Mouse (Mus musculus): ENCODE data around the gene Gdi2. TPM values are rescaled to one million over a fixed set of nuclear protein-coding genes. Genes with fewer than 3 reads are reported as not detected.
"Not testable (repeated sequence)": the region's sequence is repeated elsewhere in the genome, so short reads cannot be mapped to it uniquely, and the experiment has no call there.

The Gdi2 gene
- polyA plus RNA-seq (2015; fragmentation: Nextera tagmentation; extraction: Ambion mirVana), result 150 and 152 TPM in 2 replicates

GRCm38 (mm10) chr13:3537594-3538222 lies at the start of gene Gdi2:
TSS of gene Gdi2 (plus strand) at chr13:3538063.
- H3K36me3 ChIP-seq (ENCODE audit: control insufficient read depth, insufficient read depth), result no peaks in the 10 kb centered on the region
- H3K9ac ChIP-seq (ENCODE audit: low read depth, low read length), result peak within 1 kb of the TSS; percentile 98
- peak within 1 kb of the TSS; percentile 87 for H3K4me2 ChIP-seq (ENCODE audit: low read depth, low read length)
- H3K4me1 ChIP-seq (ENCODE audit: control insufficient read depth, low read depth, low read length), result peaks cover 24% of the 10 kb centered on the region
- peak; percentile 97 for ATAC-seq (ENCODE audit: low read depth)
- WGBS (ENCODE audit: insufficient replicate concordance), result under 1% methylated on average over 43 of the region's 47 CpGs
- peak within 1 kb of the TSS; percentile 98 for H3K4me3 ChIP-seq (ENCODE audit: low read depth, low read length)
- H3K27ac ChIP-seq (ENCODE audit: low read length), result peak within 1 kb of the TSS; percentile 98
- H3K27me3 ChIP-seq (ENCODE audit: control insufficient read depth, insufficient read depth, low read depth, low read length), result no peaks in the 10 kb centered on the region
- H3K9me3 ChIP-seq (replicated peaks; ENCODE audit: control insufficient read depth, low read length), result no peaks in the 10 kb centered on the region

GRCm38 (mm10) chr13:3495526-3495925 lies 42.3 kb upstream of the Gdi2 start:
- ATAC-seq (ENCODE audit: low read depth), result no peak
- Histone ChIP-seq H3K9me3 (replicated peaks; ENCODE audit: control insufficient read depth, low read length) (no peaks in the 10 kb centered on the region), H3K9ac (ENCODE audit: low read depth, low read length) (no peak overlapping the region), H3K27ac (ENCODE audit: low read length) (no peak overlapping the region), H3K4me2 (ENCODE audit: low read depth, low read length) (no peak overlapping the region), H3K27me3 (ENCODE audit: control insufficient read depth, insufficient read depth, low read depth, low read length) (no peaks in the 10 kb centered on the region), H3K4me3 (ENCODE audit: low read depth, low read length) (no peak overlapping the region), H3K36me3 (ENCODE audit: control insufficient read depth, insufficient read depth) (no peaks in the 10 kb centered on the region), H3K4me1 (ENCODE audit: control insufficient read depth, low read depth, low read length) (no peaks in the 10 kb centered on the region)
- whole genome bisulfite sequencing (ENCODE audit: insufficient replicate concordance), result 73% methylated on average over 4 of the region's 4 CpGs

- not testable (repeated sequence) for ATAC-seq (ENCODE audit: low read depth); H3K4me3 ChIP-seq (ENCODE audit: low read depth, low read length); H3K4me2 ChIP-seq (ENCODE audit: low read depth, low read length); H3K4me1 ChIP-seq (ENCODE audit: control insufficient read depth, low read depth, low read length); H3K27ac ChIP-seq (ENCODE audit: low read length); H3K9ac ChIP-seq (ENCODE audit: low read depth, low read length); H3K27me3 ChIP-seq (ENCODE audit: control insufficient read depth, insufficient read depth, low read depth, low read length); H3K36me3 ChIP-seq (ENCODE audit: control insufficient read depth, insufficient read depth); H3K9me3 ChIP-seq (replicated peaks; ENCODE audit: control insufficient read depth, low read length)
- WGBS (ENCODE audit: insufficient replicate concordance), result 69% methylated on average over 6 of the region's 6 CpGs
Observed at GRCm38 (mm10) chr13:3501014-3501413, 36.8 kb upstream of the Gdi2 start.

GRCm38 (mm10) chr13:3515351-3515750 lies 22.5 kb upstream of the Gdi2 start:
- not testable (repeated sequence) for H3K4me1 ChIP-seq (ENCODE audit: control insufficient read depth, low read depth, low read length); H3K4me3 ChIP-seq (ENCODE audit: low read depth, low read length); H3K27ac ChIP-seq (ENCODE audit: low read length); H3K36me3 ChIP-seq (ENCODE audit: control insufficient read depth, insufficient read depth); H3K27me3 ChIP-seq (ENCODE audit: control insufficient read depth, insufficient read depth, low read depth, low read length); H3K4me2 ChIP-seq (ENCODE audit: low read depth, low read length); H3K9me3 ChIP-seq (replicated peaks; ENCODE audit: control insufficient read depth, low read length); ATAC-seq (ENCODE audit: low read depth); H3K9ac ChIP-seq (ENCODE audit: low read depth, low read length)
- WGBS (ENCODE audit: insufficient replicate concordance), result 68% methylated on average over 6 of the region's 6 CpGs

- H3K27me3 ChIP-seq (ENCODE audit: control insufficient read depth, insufficient read depth, low read depth, low read length), result not testable (repeated sequence)
Observed at GRCm38 (mm10) chr13:3519357-3519756, 18.5 kb upstream of the Gdi2 start.

GRCm38 (mm10) chr13:3519994-3520393 lies 17.9 kb upstream of the Gdi2 start:
- H3K4me1 ChIP-seq (ENCODE audit: control insufficient read depth, low read depth, low read length); H3K27ac ChIP-seq (ENCODE audit: low read length); H3K4me3 ChIP-seq (ENCODE audit: low read depth, low read length); ATAC-seq (ENCODE audit: low read depth); H3K9me3 ChIP-seq (replicated peaks; ENCODE audit: control insufficient read depth, low read length); H3K9ac ChIP-seq (ENCODE audit: low read depth, low read length); H3K27me3 ChIP-seq (ENCODE audit: control insufficient read depth, insufficient read depth, low read depth, low read length); H3K36me3 ChIP-seq (ENCODE audit: control insufficient read depth, insufficient read depth); H3K4me2 ChIP-seq (ENCODE audit: low read depth, low read length): not testable (repeated sequence)
- 5% methylated on average over 1 of the region's 1 CpGs for WGBS (ENCODE audit: insufficient replicate concordance)

More at GRCm38 (mm10) chr13:3519357-3519756, 18.5 kb upstream of the Gdi2 start:
- 13% methylated on average over 2 of the region's 4 CpGs for WGBS (ENCODE audit: insufficient replicate concordance)
- H3K27ac ChIP-seq (ENCODE audit: low read length); H3K4me1 ChIP-seq (ENCODE audit: control insufficient read depth, low read depth, low read length); H3K9ac ChIP-seq (ENCODE audit: low read depth, low read length); H3K4me2 ChIP-seq (ENCODE audit: low read depth, low read length); H3K4me3 ChIP-seq (ENCODE audit: low read depth, low read length); H3K36me3 ChIP-seq (ENCODE audit: control insufficient read depth, insufficient read depth); H3K9me3 ChIP-seq (replicated peaks; ENCODE audit: control insufficient read depth, low read length); ATAC-seq (ENCODE audit: low read depth): not testable (repeated sequence)

- no peaks in the 10 kb centered on the region for H3K9me3 ChIP-seq (replicated peaks; ENCODE audit: control insufficient read depth, low read length)
- 46% methylated on average over 6 of the region's 6 CpGs for WGBS (ENCODE audit: insufficient replicate concordance)
Observed at GRCm38 (mm10) chr13:3523459-3523858, 14.4 kb upstream of the Gdi2 start.

GRCm38 (mm10) chr13:3523946-3524345 lies 13.9 kb upstream of the Gdi2 start:
- Histone ChIP-seq H3K27ac (ENCODE audit: low read length) (no peak overlapping the region), H3K4me2 (ENCODE audit: low read depth, low read length) (no peak overlapping the region), H3K4me1 (ENCODE audit: control insufficient read depth, low read depth, low read length) (no peaks in the 10 kb centered on the region), H3K4me3 (ENCODE audit: low read depth, low read length) (no peak overlapping the region), H3K27me3 (ENCODE audit: control insufficient read depth, insufficient read depth, low read depth, low read length) (no peaks in the 10 kb centered on the region), H3K9me3 (replicated peaks; ENCODE audit: control insufficient read depth, low read length) (no peaks in the 10 kb centered on the region), H3K9ac (ENCODE audit: low read depth, low read length) (no peak overlapping the region), H3K36me3 (ENCODE audit: control insufficient read depth, insufficient read depth) (no peaks in the 10 kb centered on the region)
- WGBS (ENCODE audit: insufficient replicate concordance), result 75% methylated on average over 1 of the region's 1 CpGs
- no peak for ATAC-seq (ENCODE audit: low read depth)

More at GRCm38 (mm10) chr13:3523459-3523858, 14.4 kb upstream of the Gdi2 start:
- Histone ChIP-seq H3K27ac (ENCODE audit: low read length) (no peak overlapping the region), H3K4me3 (ENCODE audit: low read depth, low read length) (no peak overlapping the region), H3K4me1 (ENCODE audit: control insufficient read depth, low read depth, low read length) (no peaks in the 10 kb centered on the region), H3K27me3 (ENCODE audit: control insufficient read depth, insufficient read depth, low read depth, low read length) (no peaks in the 10 kb centered on the region), H3K9ac (ENCODE audit: low read depth, low read length) (no peak overlapping the region), H3K36me3 (ENCODE audit: control insufficient read depth, insufficient read depth) (no peaks in the 10 kb centered on the region), H3K4me2 (ENCODE audit: low read depth, low read length) (no peak overlapping the region)
- no peak for ATAC-seq (ENCODE audit: low read depth)

GRCm38 (mm10) chr13:3525611-3526051 lies 12.2 kb upstream of the Gdi2 start:
- Histone ChIP-seq H3K4me1 (ENCODE audit: control insufficient read depth, low read depth, low read length) (no peaks in the 10 kb centered on the region), H3K36me3 (ENCODE audit: control insufficient read depth, insufficient read depth) (no peaks in the 10 kb centered on the region), H3K9ac (ENCODE audit: low read depth, low read length) (no peak overlapping the region), H3K27ac (ENCODE audit: low read length) (no peak overlapping the region), H3K9me3 (replicated peaks; ENCODE audit: control insufficient read depth, low read length) (no peaks in the 10 kb centered on the region), H3K27me3 (ENCODE audit: control insufficient read depth, insufficient read depth, low read depth, low read length) (no peaks in the 10 kb centered on the region), H3K4me3 (ENCODE audit: low read depth, low read length) (no peak overlapping the region), H3K4me2 (ENCODE audit: low read depth, low read length) (no peak overlapping the region)
- WGBS (ENCODE audit: insufficient replicate concordance), result 42% methylated on average over 4 of the region's 4 CpGs
- ATAC-seq (ENCODE audit: low read depth), result no peak
